Mouse (Mus musculus) bone marrow macrophage, adult 2 months (primary cell): Measurements from ENCODE around the gene Pla2g16.

Experiments used
- CTCF ChIP-seq: IDR thresholded peaks from 2 replicates; pipeline ENCODE4 v1.5.1; 2012; ENCODE audit warnings: low read depth, mild to moderate bottlenecking, low read length, moderate library complexity
- POLR2A ChIP-seq: IDR thresholded peaks from 2 replicates; pipeline ENCODE4 v1.6.1; 2012; ENCODE audit warnings: mild to moderate bottlenecking, low read depth, low read length, borderline replicate concordance

GRCm38 (mm10) chr19:7583101-7583500, 25.8 kb downstream of the Pla2g16 start:
- TF ChIP-seq CTCF (no peak), POLR2A (no peak)
